Mouse (Mus musculus): ENCODE measurements around the gene Stk32b. TPM values are rescaled to one million over a fixed set of nuclear protein-coding genes. Genes with fewer than 3 reads are reported as not detected.

Stk32b gene
- total RNA-seq, 2 experiments from 2014 or later, result not detected

DNA sequence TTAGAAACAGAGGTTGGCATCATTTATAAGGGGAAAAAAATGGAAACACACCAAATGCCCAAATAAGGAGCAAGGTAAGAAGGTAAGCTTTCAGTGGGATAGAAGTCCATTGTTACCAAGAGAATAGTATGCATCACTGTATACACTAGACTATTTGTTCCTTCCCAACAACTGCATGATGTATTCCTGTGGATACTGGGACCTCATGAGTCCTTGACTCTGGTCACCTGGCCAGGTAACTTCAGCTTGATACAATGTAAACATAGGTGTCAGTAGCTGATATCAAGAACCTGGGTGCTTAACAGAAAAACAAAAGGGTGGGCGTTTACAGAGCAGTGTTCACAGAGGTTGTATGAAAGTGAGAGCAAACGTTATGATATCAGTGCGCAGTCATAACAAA is 24.2 kb downstream of the Stk32b start:
- no peak for ATAC-seq (replicated peaks; ENCODE audit: low FRiP score, poor library complexity, severe bottlenecking)

DNA sequence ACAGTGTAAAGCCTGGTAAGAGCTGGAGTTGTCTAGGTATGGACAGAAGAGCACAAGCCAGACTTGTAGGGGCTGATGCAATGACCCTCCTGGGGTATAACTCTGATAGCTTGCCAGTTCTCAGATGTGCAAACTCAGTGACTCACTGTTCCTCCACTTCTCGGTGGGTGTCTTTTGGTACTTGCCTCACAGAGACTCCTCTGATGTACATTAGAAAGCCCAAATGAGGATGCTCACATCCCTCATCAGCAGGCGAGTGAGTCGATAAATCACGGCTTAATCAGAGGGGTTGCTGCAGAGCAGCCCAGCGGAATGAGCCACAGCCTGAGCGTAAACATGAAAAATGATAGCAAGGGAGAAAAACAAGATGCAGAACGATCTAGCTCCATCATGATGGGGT is 46.2 kb downstream of the Stk32b start:
- ATAC-seq (replicated peaks; ENCODE audit: low FRiP score, poor library complexity, severe bottlenecking), result no peak

DNA sequence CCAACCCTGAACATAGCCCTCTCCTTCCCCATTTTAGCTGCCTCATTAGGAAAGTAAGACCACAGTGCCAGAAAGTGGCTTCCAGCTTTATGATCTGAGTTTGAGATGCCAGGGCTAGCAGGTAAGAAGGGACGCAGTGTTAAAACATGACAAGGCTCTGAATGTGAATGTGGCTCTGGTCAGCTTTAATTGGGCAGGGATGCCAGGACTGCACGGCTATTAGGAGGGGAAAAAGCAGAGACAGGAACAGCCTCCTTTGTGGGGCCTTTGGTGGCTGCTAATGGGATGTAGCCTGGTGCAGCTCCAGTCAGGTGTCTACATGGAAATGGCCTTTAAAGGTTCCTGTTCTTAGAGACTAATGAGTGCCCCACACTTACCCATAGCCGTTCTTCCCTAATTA is 52.0 kb downstream of the Stk32b start:
- ATAC-seq (replicated peaks; ENCODE audit: low FRiP score, poor library complexity, severe bottlenecking), result no peak

DNA sequence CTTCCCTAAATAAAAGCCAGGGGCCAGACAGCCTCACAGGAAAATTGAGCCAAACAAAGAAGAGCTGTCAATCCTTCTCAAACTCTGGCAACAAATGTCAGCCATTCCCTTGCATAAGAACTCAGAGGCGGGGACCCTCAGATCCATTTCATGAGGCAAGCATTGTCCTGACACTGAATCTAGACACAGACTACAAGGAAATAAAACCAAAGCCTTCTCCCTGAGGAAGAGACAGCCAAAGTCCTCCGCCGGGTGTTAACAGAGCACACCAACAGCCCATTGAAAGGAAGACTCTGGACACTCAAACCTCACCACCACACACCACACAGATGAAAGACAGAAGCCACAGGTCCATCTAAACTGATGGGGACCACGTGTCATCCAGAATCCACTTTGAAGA is 57.8 kb downstream of the Stk32b start:
- ATAC-seq (replicated peaks; ENCODE audit: low FRiP score, poor library complexity, severe bottlenecking), result no peak

DNA sequence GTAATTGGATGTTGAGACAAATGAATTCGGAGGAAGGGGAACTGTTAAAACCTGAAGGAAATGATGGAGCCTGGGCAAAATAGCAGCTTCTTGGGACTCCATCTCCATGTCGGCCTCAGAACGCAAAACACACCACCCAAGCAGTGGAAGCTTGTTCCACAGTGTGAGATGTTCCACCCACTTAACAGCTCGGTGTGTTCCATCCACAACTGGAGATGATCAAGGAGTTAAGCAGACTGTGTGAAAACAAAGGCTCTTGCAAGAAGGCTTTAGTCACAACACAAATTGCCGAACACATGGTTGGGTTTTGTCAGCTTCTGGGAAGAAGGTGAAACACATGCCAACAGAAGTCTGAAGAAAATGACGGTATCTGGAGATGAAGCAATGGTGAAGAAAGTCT is 59.2 kb downstream of the Stk32b start:
- no peak for ATAC-seq (replicated peaks; ENCODE audit: low FRiP score, poor library complexity, severe bottlenecking)

DNA sequence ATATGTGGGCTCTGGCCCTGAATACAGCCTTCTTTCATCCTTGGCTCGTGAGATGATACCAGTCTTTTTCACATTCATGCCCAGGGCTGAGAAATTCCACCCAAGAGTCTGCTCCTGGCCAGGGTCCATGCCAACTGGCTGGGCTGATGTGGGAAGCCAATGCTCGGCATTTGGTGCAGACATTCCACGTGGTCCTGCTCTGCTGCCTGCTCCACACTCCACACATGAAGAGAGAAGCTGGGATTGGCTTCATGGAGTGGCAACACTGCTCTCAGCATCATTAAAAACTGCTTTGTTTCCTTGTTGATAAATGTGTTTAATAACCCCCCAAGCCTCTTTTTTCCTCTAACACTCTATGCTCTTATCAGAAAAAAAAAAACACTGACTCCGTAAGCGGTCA is 61.8 kb downstream of the Stk32b start:
- no peak for ATAC-seq (replicated peaks; ENCODE audit: low FRiP score, poor library complexity, severe bottlenecking)

DNA sequence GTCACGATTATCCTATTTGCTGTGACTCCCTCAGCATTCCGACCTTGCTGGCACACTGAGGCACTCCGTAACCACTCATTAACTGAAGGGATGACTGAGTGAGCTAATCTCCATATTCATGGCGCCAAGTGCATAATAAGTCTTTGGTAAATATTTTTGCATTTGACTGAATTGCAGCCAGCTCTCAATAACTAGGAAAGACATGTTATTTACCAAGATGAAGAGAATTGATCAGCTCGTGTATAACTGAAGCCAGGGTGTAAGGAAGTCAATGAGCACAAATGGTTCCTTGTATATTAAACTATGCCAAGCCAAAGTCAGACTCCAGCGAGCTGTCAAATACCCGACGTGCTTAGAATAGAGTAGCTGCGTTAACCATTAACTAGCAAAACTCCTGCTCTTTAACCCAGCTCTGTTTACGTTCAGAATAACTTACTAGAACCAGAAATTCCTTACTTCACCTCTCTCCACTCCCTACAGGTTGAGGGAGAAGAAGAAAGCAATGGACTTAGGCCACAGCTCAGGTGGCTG is 66.2 kb downstream of the Stk32b start:
- no peak for ATAC-seq (replicated peaks; ENCODE audit: low FRiP score, poor library complexity, severe bottlenecking)

DNA sequence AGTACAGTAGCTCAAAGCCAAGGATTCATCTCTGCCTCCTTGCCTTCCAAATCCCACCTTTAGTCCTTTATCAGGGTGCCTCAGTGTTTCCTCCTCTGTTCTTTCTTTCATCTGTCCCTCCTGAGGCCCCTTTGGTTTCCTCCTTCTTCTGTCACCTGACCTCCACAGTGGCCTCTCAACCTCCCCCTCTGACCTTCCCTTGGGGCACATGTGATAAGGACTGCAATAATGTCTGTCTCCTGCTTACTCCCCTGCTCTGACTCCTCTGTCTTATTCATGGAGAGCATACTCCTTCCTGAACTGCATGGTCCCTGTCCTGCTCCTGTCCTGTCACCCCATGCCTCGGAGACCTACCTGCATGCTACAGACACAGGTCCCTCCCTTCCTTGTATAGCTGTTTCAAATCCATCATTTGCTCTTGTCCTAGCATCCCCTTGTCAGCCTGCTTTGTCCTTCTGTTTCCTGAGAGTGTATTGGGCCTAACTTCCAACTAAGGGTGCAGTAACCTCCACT is 66.8 kb downstream of the Stk32b start:
- ATAC-seq (replicated peaks; ENCODE audit: low FRiP score, poor library complexity, severe bottlenecking), result no peak

DNA sequence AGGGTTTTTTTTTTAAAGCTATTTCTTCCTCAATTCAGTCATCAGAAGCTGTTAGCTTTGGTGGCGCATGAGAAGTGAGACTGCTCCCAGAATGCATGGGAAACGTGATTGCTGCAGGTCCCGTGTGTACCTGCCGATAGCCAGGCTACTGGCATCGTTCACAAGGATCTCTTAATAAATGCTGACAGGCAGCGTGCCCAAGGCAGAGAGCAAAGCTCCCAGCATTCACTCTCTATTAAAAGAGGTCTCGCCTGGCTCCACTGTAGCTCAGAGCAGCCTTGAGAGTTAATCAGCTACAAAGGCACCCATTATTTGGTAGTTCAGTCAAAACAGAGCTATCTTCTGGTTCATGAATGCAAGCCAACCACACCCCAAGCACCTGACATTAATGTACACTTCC is 72.9 kb downstream of the Stk32b start:
- ATAC-seq (replicated peaks; ENCODE audit: low FRiP score, poor library complexity, severe bottlenecking), result no peak

DNA sequence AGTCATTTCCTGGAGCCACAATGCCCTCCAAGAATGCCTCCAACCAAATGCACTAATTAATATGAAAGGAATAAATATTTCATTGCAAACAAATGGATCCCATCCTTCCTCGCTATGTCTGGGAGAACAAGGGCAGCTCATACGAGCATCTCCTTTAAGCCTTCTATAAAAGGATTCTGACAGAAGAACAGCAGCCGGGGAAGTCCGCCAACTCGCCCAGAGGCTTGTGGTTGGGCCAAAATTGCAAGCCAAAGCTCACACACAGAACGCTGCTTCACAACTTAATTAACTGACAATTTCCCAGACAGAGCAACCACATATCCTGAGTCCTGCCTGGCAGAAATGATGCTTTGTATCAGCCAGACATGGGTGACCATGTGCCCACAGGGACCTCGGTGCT is 74.5 kb downstream of the Stk32b start:
- no peak for ATAC-seq (replicated peaks; ENCODE audit: low FRiP score, poor library complexity, severe bottlenecking)

DNA sequence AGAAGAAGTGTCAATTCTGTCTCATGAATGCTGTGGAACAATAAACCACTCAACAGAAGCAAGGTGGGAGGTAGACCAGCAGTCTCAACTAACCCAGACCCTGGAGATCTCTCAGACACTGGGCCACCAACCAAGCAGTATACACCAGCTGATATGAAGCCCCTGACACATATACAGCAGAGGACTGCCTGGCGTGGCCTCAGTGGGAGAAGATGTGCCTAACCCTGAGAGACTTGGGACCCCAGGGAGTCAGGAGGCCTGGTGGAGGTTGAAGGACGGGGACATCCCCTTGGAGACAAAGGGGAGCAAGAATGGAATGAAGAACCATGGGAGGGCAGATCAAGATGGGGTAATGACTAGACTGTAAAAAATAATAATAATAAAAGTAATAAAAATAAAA is 82.2 kb downstream of the Stk32b start:
- no peak for ATAC-seq (replicated peaks; ENCODE audit: low FRiP score, poor library complexity, severe bottlenecking)

DNA sequence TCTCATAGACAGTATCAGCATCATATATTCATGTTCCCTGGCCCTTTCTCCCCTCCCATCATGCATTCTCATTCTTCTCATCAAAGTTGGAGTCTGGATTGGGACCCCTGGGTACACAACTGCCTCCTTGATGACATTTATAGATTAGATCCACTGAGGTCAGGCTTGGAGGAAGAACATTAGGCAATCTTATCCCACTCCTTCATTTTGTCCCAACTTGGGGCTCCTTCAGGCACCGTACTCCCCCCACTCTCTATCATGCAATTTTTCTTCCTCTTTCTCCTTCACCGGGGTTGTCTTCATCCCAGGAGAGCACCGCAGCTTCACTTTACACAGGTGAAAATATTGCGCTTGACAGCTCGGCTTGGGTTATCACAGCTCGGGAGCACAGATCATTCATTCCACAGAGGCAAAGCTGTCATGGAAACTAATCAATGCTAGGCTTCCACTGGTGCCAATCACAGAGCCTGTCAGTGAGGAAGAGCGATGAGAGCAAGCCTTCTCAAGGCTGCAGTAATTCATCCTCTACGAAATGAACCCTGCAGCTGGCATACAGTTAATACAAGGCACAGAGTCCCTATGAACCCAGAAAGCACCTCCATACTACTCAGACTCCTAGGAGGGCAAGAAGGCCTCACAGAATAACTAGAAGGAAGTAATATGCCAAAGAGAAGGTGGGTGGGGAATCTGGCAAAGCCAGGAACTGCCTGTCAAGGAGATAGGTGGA is 89.4 kb downstream of the Stk32b start:
- ATAC-seq (replicated peaks; ENCODE audit: low FRiP score, poor library complexity, severe bottlenecking), result no peak

DNA sequence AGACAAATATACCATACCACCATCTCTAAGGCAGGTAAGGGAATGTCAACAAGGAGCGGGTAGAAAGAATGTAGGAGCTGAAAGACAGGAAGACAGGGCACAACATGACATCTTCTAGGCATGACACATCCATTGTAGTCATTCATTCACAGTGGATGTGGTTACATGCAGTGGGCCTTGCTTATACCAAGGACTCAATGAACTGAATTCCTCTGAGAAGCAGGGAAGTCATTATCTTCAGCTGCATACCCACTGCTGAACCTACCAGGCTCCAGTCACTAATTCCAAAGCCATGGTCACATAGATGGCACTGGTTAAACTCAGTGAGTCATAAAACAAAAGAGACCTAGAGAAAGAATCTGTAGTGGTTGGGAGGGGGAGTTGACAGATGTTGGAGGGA is 105.1 kb downstream of the Stk32b start:
- no peak for ATAC-seq (replicated peaks; ENCODE audit: low FRiP score, poor library complexity, severe bottlenecking)

DNA sequence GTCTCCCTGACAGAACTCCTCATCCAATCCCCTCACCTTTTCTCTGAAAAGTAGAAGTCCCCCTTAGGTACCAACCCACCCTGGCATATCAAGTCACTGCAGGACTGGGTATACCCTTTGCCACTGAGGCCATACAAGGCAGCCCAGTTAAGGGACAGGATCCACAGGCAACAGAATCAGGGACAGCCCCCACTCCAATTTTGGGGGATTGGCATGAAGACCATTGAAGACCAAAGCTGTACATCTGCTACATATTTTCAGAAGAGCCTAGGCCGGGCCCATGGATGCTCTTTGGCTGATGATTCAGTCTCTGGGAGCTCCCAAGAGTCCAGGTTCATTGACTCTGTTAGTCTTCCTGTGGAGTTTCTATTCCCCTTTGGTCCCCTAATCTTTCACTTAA is 117.4 kb downstream of the Stk32b start:
- ATAC-seq (replicated peaks; ENCODE audit: low FRiP score, poor library complexity, severe bottlenecking), result no peak

DNA sequence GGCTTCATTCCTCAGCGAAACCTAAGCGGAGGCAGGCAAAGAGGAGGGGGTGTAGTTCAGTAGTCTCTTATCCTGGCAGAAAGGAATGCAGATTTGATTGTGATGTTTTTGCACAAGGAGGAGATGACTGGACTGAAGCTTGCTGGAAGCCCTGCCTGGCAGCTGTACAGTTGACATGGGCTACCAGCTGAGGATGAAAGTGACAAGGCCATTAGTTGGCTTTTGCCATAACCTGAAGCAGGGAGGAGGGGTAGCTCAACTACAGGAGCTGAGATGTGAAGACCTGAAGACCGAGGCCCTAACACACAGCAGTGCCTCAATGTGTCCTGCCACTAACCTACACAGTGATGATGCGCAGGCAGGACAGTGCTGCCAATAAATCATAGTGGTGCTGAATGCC is 118.7 kb downstream of the Stk32b start:
- ATAC-seq (replicated peaks; ENCODE audit: low FRiP score, poor library complexity, severe bottlenecking), result no peak

DNA sequence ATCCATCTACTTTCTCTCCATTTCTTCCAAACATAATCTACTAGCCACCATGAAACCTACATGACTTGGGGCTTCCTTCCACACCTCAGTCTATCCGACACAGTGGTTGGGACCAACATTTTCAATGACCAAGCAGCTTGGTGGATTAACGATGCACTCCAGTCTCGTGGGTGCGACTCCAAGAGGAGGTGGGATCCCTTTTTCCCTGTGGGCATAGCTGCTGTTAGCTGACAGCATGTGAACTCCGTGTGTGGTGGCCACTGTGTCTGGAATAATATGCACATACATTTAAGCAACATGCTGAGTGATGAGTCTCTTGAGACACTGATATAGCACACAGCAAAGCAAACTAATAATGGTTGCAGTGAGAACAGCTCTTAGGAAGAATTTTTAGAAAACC is 124.6 kb downstream of the Stk32b start:
- no peak for ATAC-seq (replicated peaks; ENCODE audit: low FRiP score, poor library complexity, severe bottlenecking)

DNA sequence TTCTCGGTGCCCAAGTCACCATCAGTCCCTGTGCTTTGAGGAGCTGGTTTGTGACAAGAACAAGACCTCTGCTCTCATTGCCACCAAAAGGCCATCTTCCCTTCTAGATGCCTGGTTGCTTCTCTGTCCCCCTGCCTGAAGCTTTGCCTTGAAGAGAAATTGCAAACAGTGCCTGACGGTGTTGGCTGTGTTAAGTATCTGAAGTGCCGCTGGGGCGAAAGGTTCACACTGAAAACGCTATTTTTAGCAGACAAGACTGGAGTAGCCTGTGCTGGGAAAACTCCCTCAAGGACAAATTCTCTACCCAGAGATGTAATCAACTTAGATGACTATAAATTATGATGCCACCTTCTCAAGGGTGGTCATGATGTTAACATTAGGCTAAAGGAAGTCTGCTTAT is 129.1 kb downstream of the Stk32b start:
- no peak for ATAC-seq (replicated peaks; ENCODE audit: low FRiP score, poor library complexity, severe bottlenecking)

DNA sequence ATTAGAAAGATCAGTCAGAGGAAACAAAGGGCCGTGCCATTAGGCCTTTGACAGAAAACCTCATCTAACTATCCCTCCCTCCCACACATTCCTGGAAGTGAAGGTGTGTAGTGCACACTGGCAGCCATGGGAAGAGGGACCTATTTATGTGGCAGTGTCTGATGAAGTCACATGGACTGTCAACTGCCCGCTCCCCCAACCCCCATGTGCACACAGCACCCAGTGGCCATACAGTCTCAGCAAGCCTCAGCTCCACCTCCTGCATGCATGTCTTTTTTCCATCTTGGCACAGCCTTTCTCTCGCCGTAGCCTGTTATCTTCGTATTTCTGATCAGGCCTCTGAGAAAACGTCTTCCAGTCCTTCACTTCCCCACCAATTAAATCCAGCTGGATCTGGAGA is 130.9 kb downstream of the Stk32b start:
- no peak for ATAC-seq (replicated peaks; ENCODE audit: low FRiP score, poor library complexity, severe bottlenecking)

DNA sequence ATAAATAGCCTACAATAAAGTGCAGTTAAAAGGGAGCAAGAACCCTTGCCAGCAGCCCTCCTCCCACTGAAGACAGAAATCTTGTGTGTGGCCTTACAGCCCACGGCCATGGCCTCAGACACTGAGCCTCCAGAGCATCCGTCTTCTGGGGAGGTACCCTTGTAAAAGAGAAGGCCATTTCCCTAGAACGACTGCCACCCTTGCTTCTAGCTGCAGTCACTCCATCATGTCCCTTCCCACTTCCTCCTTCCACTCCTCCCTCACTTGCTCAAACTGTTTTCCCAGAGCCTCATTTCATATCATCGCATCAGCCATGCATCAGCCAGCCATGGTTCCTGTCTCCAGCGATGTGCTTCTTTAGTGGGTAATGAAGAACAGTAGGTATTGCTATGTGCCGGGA is 141.5 kb downstream of the Stk32b start:
- no peak for ATAC-seq (replicated peaks; ENCODE audit: low FRiP score, poor library complexity, severe bottlenecking)

DNA sequence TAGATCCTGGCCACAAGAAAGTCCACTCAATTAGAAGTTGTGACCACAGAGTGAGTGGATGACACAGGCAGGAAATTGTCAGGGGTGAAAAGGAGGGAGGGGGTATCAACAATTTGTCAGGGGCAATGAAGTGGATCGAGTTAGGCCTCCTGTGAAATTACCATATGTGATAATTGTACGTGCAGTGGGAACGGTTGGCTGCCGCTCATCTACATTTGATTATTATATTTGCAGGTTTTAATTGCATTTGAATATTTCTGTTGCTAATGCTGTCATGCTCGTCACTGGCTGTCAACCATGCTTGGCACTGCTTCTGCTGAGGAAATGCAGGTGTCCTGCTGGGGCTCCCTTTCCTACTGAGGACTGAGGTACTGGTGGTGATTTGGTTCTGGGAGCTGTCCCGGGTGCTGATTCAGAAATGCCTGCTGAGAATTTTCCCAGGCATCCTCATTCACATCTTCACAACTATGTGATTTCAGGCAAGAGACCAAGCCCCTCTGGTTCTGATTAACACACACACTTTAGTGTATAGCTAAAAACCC is 159.6 kb downstream of the Stk32b start:
- ATAC-seq (replicated peaks; ENCODE audit: low FRiP score, poor library complexity, severe bottlenecking), result no peak

DNA sequence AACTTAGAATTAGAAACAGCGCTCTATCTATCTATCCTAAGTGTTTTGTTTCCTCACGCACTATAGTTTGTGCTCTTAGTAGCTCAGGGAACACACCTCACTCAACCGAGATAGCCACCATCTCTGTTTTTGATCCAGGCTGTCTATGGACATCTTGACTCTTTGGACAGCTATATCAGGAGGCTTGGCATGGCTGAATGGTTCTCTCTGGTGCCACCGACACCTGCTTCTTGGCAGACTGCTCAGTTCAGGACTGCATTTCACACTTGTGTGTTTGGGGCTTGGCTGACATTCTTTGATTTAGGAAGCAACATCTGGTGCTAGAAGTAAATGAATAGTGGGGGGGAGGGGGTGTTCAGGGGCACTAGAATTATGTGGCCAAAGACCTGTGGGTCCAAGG is 162.7 kb downstream of the Stk32b start:
- ATAC-seq (replicated peaks; ENCODE audit: low FRiP score, poor library complexity, severe bottlenecking), result no peak

DNA sequence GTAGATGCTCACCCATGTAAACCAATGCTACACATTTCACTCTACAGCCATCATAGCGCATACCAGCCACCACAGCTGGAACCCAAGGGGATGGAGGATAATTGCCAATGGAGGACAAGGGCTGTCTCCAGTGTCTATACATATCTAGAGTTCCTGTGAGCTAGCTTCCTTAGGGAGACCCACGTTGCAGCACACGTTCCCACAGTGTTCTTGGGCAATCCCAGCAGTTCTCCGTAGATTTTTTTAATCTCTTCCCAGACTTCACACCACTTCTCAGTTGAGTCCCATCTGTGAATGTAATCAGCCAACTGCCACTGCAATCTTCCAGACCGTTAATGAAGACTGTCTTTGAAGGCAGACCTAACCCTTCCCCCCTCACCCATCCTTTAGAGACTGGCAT is 165.3 kb downstream of the Stk32b start:
- no peak for ATAC-seq (replicated peaks; ENCODE audit: low FRiP score, poor library complexity, severe bottlenecking)
